Mouse (Mus musculus) ES-E14 (cell line): ENCODE measurements around the gene Pid1.

Experiments used
- CHD2 ChIP-seq: IDR thresholded peaks from 2 replicates; pipeline ENCODE4 v1.6.1; 2014; ENCODE audit warnings: mild to moderate bottlenecking, low read depth, low read length, inconsistent platforms
- HCFC1 ChIP-seq: IDR thresholded peaks from 2 replicates; pipeline ENCODE4 v1.6.1; 2012; ENCODE audit warnings: low read length, inconsistent platforms, borderline replicate concordance; ENCODE audit not compliant: insufficient read depth
- MAFK ChIP-seq: IDR thresholded peaks from 2 replicates; pipeline ENCODE4 v1.6.1; 2014; ENCODE audit warnings: mild to moderate bottlenecking, low read depth, low read length, inconsistent platforms; ENCODE audit not compliant: insufficient read depth
- ZC3H11A ChIP-seq: IDR thresholded peaks from 2 replicates; pipeline ENCODE4 v1.6.1; 2012; ENCODE audit warnings: low read depth, mild to moderate bottlenecking, inconsistent platforms, low read length, borderline replicate concordance
- ZNF384 ChIP-seq: IDR thresholded peaks from 2 replicates; pipeline ENCODE4 v1.6.1; 2012; ENCODE audit warnings: low read depth, low read length, inconsistent platforms

GRCm38 (mm10) chr1:84131799-84132198 lies 232.2 kb downstream of the Pid1 start:
- TF ChIP-seq ZC3H11A (no peak), CHD2 (no peak), ZNF384 (no peak), HCFC1 (no peak), MAFK (no peak)
